Mouse (Mus musculus): ENCODE results near the gene Nbeal2. TPM values are rescaled to one million over a fixed set of nuclear protein-coding genes. Genes with fewer than 3 reads are reported as not detected.
A peak's percentile ranks its signal among the peaks of the same experiment; 100 is the strongest.

Gene Nbeal2
- polyA plus RNA-seq, 1 experiment from 2014 or later = 2.4 TPM

GRCm38 (mm10) chr9:110631191-110631590 lies 22.8 kb downstream of the Nbeal2 start:
- Histone ChIP-seq H3K9me3 (ENCODE audit: control insufficient read depth, low read length) (no peaks in the 10 kb centered on the region), H3K4me2 (replicated peaks; ENCODE audit: low read depth, low read length) (peak overlapping the region; percentile 58), H3K4me1 (replicated peaks; ENCODE audit: control insufficient read depth, insufficient read depth, low read length) (peaks cover 3% of the 10 kb centered on the region; the same call in 1 of the 2 replicates), H3K27ac (ENCODE audit: low read depth, low read length) (no peak overlapping the region), H3K4me3 (ENCODE audit: low read depth, low read length) (peak overlapping the region; percentile 28), H3K36me3 (ENCODE audit: control insufficient read depth, insufficient read depth, low read length) (no peaks in the 10 kb centered on the region), H3K27me3 (ENCODE audit: control insufficient read depth, insufficient read depth, low read length) (peaks cover 19% of the 10 kb centered on the region), H3K9ac (ENCODE audit: low read depth, low read length) (0 out of 2 replicates have a peak overlapping the region, but pooled peaks have one; percentile 23)
- ATAC-seq (ENCODE audit: low FRiP score) = peak; percentile 54; the same call in 1 of the 2 replicates
- 6% methylated on average over 10 of the region's 10 CpGs for WGBS
- peak; percentile 89 for DNase-seq (ENCODE audit: low spot score)

- Histone ChIP-seq H3K9ac (ENCODE audit: low read depth, low read length) (no peak overlapping the region), H3K9me3 (ENCODE audit: control insufficient read depth, low read length) (no peaks in the 10 kb centered on the region), H3K27ac (ENCODE audit: low read depth, low read length) (no peak overlapping the region), H3K4me2 (replicated peaks; ENCODE audit: low read depth, low read length) (no peak overlapping the region), H3K27me3 (ENCODE audit: control insufficient read depth, insufficient read depth, low read length) (peaks cover 19% of the 10 kb centered on the region), H3K4me1 (replicated peaks; ENCODE audit: control insufficient read depth, insufficient read depth, low read length) (peaks cover 5% of the 10 kb centered on the region), H3K4me3 (ENCODE audit: low read depth, low read length) (no peak overlapping the region), H3K36me3 (ENCODE audit: control insufficient read depth, insufficient read depth, low read length) (no peaks in the 10 kb centered on the region)
- no peak for DNase-seq (ENCODE audit: low spot score)
- no peak for ATAC-seq (ENCODE audit: low FRiP score)
- WGBS = 90% methylated on average over 15 of the region's 15 CpGs
Measured at GRCm38 (mm10) chr9:110630171-110630570, 23.8 kb downstream of the Nbeal2 start.

- Histone ChIP-seq H3K4me2 (replicated peaks; ENCODE audit: low read depth, low read length) (peak overlapping the region; percentile 96), H3K36me3 (ENCODE audit: control insufficient read depth, insufficient read depth, low read length) (0 out of 2 replicates have a peak, but pooled peaks cover 4% of the 10 kb centered on the region), H3K9me3 (ENCODE audit: control insufficient read depth, low read length) (no peaks in the 10 kb centered on the region), H3K27me3 (ENCODE audit: control insufficient read depth, insufficient read depth, low read length) (peaks cover under 1% of the 10 kb centered on the region; the same call in 1 of the 2 replicates), H3K9ac (ENCODE audit: low read depth, low read length) (peak overlapping the region; percentile 72), H3K4me1 (replicated peaks; ENCODE audit: control insufficient read depth, insufficient read depth, low read length) (peaks cover 8% of the 10 kb centered on the region), H3K4me3 (ENCODE audit: low read depth, low read length) (peak overlapping the region; percentile 55), H3K27ac (ENCODE audit: low read depth, low read length) (peak overlapping the region; percentile 63; the same call in 1 of the 2 replicates)
- 75% methylated on average over 11 of the region's 11 CpGs for WGBS
- ATAC-seq (ENCODE audit: low FRiP score) = no peak
- no peak for DNase-seq (ENCODE audit: low spot score)
Measured at GRCm38 (mm10) chr9:110625350-110625908, 28.5 kb downstream of the Nbeal2 start.

GRCm38 (mm10) chr9:110624361-110625166 lies 29.4 kb downstream of the Nbeal2 start, which contains the start of gene Nradd:
Gene Nradd, minus strand, starts transcription at chr9:110624452.
- peak; percentile 95 for ATAC-seq (ENCODE audit: low FRiP score)
- DNase-seq (ENCODE audit: low spot score) = peak; percentile 96
- WGBS = under 1% methylated on average over 41 of the region's 41 CpGs

GRCm38 (mm10) chr9:110623416-110624195 lies 30.4 kb downstream of the Nbeal2 start:
- 46% methylated on average over 8 of the region's 8 CpGs for WGBS
- DNase-seq (ENCODE audit: low spot score) = no peak

More at GRCm38 (mm10) chr9:110624361-110625166, 29.4 kb downstream of the Nbeal2 start, which contains the start of gene Nradd:
- Histone ChIP-seq H3K36me3 (ENCODE audit: control insufficient read depth, insufficient read depth, low read length) (0 out of 2 replicates have a peak, but pooled peaks cover 4% of the 10 kb centered on the region), H3K9me3 (ENCODE audit: control insufficient read depth, low read length) (no peaks in the 10 kb centered on the region), H3K4me1 (replicated peaks; ENCODE audit: control insufficient read depth, insufficient read depth, low read length) (peaks cover 8% of the 10 kb centered on the region), H3K27ac (ENCODE audit: low read depth, low read length) (peak within 1 kb of the TSS; percentile 83), H3K27me3 (ENCODE audit: control insufficient read depth, insufficient read depth, low read length) (no peaks in the 10 kb centered on the region; the same call in 1 of the 2 replicates), H3K9ac (ENCODE audit: low read depth, low read length) (peak within 1 kb of the TSS; percentile 72), H3K4me2 (replicated peaks; ENCODE audit: low read depth, low read length) (peak within 1 kb of the TSS; percentile 96), H3K4me3 (ENCODE audit: low read depth, low read length) (peak within 1 kb of the TSS; percentile 55)

GRCm38 (mm10) chr9:110622621-110623219 lies 31.2 kb downstream of the Nbeal2 start:
- H3K4me3 ChIP-seq (ENCODE audit: low read depth, low read length) = no peak overlapping the region
- no peak overlapping the region for H3K27ac ChIP-seq (ENCODE audit: low read depth, low read length)
- peaks cover 5% of the 10 kb centered on the region for H3K36me3 ChIP-seq (ENCODE audit: control insufficient read depth, insufficient read depth, low read length)
- H3K9me3 ChIP-seq (ENCODE audit: control insufficient read depth, low read length) = no peaks in the 10 kb centered on the region
- no peak overlapping the region for H3K4me2 ChIP-seq (replicated peaks; ENCODE audit: low read depth, low read length)
- 85% methylated on average over 12 of the region's 12 CpGs for WGBS
- ATAC-seq (ENCODE audit: low FRiP score) (no peak), DNase-seq (ENCODE audit: low spot score) (no peak)
- H3K27me3 ChIP-seq (ENCODE audit: control insufficient read depth, insufficient read depth, low read length) = no peaks in the 10 kb centered on the region; the same call in 1 of the 2 replicates
- peaks cover 8% of the 10 kb centered on the region for H3K4me1 ChIP-seq (replicated peaks; ENCODE audit: control insufficient read depth, insufficient read depth, low read length)
- H3K9ac ChIP-seq (ENCODE audit: low read depth, low read length) = no peak overlapping the region

More at GRCm38 (mm10) chr9:110623416-110624195, 30.4 kb downstream of the Nbeal2 start:
- Histone ChIP-seq H3K27me3 (ENCODE audit: control insufficient read depth, insufficient read depth, low read length) (no peaks in the 10 kb centered on the region; the same call in 1 of the 2 replicates), H3K9me3 (ENCODE audit: control insufficient read depth, low read length) (no peaks in the 10 kb centered on the region), H3K4me2 (replicated peaks; ENCODE audit: low read depth, low read length) (peak overlapping the region; percentile 96), H3K36me3 (ENCODE audit: control insufficient read depth, insufficient read depth, low read length) (0 out of 2 replicates have a peak, but pooled peaks cover 4% of the 10 kb centered on the region), H3K27ac (ENCODE audit: low read depth, low read length) (peak overlapping the region; percentile 83), H3K4me1 (replicated peaks; ENCODE audit: control insufficient read depth, insufficient read depth, low read length) (peaks cover 8% of the 10 kb centered on the region), H3K9ac (ENCODE audit: low read depth, low read length) (peak overlapping the region; percentile 72), H3K4me3 (ENCODE audit: low read depth, low read length) (peak overlapping the region; percentile 55)
- no peak for ATAC-seq (ENCODE audit: low FRiP score)

GRCm38 (mm10) chr9:110620685-110621084 lies 33.3 kb downstream of the Nbeal2 start:
- peaks cover 8% of the 10 kb centered on the region for H3K36me3 ChIP-seq (ENCODE audit: control insufficient read depth, insufficient read depth, low read length)
- H3K4me2 ChIP-seq (replicated peaks; ENCODE audit: low read depth, low read length) = no peak overlapping the region

GRCm38 (mm10) chr9:110620180-110620579 lies 33.8 kb downstream of the Nbeal2 start:
- no peak for ATAC-seq (ENCODE audit: low FRiP score)
- 89% methylated on average over 7 of the region's 7 CpGs for WGBS
- no peak overlapping the region for H3K4me2 ChIP-seq (replicated peaks; ENCODE audit: low read depth, low read length)
- H3K36me3 ChIP-seq (ENCODE audit: control insufficient read depth, insufficient read depth, low read length) = peaks cover 8% of the 10 kb centered on the region
- no peaks in the 10 kb centered on the region for H3K27me3 ChIP-seq (ENCODE audit: control insufficient read depth, insufficient read depth, low read length)
- H3K4me3 ChIP-seq (ENCODE audit: low read depth, low read length) = no peak overlapping the region
- peaks cover 5% of the 10 kb centered on the region; the same call in 1 of the 2 replicates for H3K4me1 ChIP-seq (replicated peaks; ENCODE audit: control insufficient read depth, insufficient read depth, low read length)
- no peak overlapping the region for H3K27ac ChIP-seq (ENCODE audit: low read depth, low read length)
- DNase-seq (ENCODE audit: low spot score) = no peak
- H3K9ac ChIP-seq (ENCODE audit: low read depth, low read length) = no peak overlapping the region
- no peaks in the 10 kb centered on the region for H3K9me3 ChIP-seq (ENCODE audit: control insufficient read depth, low read length)

More at GRCm38 (mm10) chr9:110620685-110621084, 33.3 kb downstream of the Nbeal2 start:
- H3K9ac ChIP-seq (ENCODE audit: low read depth, low read length) = no peak overlapping the region
- ATAC-seq (ENCODE audit: low FRiP score) = no peak
- H3K4me3 ChIP-seq (ENCODE audit: low read depth, low read length) = no peak overlapping the region
- no peaks in the 10 kb centered on the region for H3K9me3 ChIP-seq (ENCODE audit: control insufficient read depth, low read length)
- H3K27ac ChIP-seq (ENCODE audit: low read depth, low read length) = no peak overlapping the region
- H3K27me3 ChIP-seq (ENCODE audit: control insufficient read depth, insufficient read depth, low read length) = no peaks in the 10 kb centered on the region
- no peak for DNase-seq (ENCODE audit: low spot score)
- WGBS = 94% methylated on average over 7 of the region's 7 CpGs
- peaks cover 8% of the 10 kb centered on the region for H3K4me1 ChIP-seq (replicated peaks; ENCODE audit: control insufficient read depth, insufficient read depth, low read length)
